Mouse (Mus musculus) forebrain, embryonic 13.5 days (tissue): ENCODE results near the gene Frrs1l. TPM values are rescaled to one million over a fixed set of nuclear protein-coding genes. Genes with fewer than 3 reads are reported as not detected.

ENCODE experiments used
- ATAC-seq: fragments of 200-750 bp; cut with Nextera tagmentation; 2 replicates; pipeline ENCODE4 v1.8.0; 2017
- H3K27ac ChIP-seq: fragments of 300-500 bp; sonication (generic); 2 replicates; pipeline ENCODE4 v1.5.1; 2015; ENCODE audit warnings: inconsistent platforms, mild to moderate bottlenecking, moderate library complexity
- H3K27me3 ChIP-seq: fragments of 300-500 bp; sonication (generic); 2 replicates; pipeline ENCODE4 v1.6.1; 2015; ENCODE audit warnings: mild to moderate bottlenecking, inconsistent platforms
- H3K36me3 ChIP-seq: fragments of 300-500 bp; sonication (generic); 2 replicates; pipeline ENCODE4 v1.6.1; 2015; ENCODE audit warnings: mild to moderate bottlenecking, inconsistent platforms; ENCODE audit not compliant: poor library complexity, severe bottlenecking
- H3K4me1 ChIP-seq: fragments of 300-500 bp; sonication (generic); 2 replicates; pipeline ENCODE4 v1.6.1; 2015; ENCODE audit warnings: inconsistent platforms
- H3K4me2 ChIP-seq: fragments of 300-500 bp; sonication (generic); 2 replicates; pipeline ENCODE4 v1.6.1; 2015; ENCODE audit warnings: inconsistent platforms, mild to moderate bottlenecking, moderate library complexity
- H3K4me3 ChIP-seq: fragments of 300-500 bp; sonication (generic); 2 replicates; pipeline ENCODE4 v1.5.1; 2015; ENCODE audit warnings: mild to moderate bottlenecking, inconsistent platforms
- H3K9ac ChIP-seq: fragments of 300-500 bp; sonication (generic); 2 replicates; pipeline ENCODE4 v1.6.1; 2015; ENCODE audit warnings: mild to moderate bottlenecking, inconsistent platforms
- H3K9me3 ChIP-seq: fragments of 300-500 bp; sonication (generic); replicated peaks from 2 replicates; pipeline ENCODE4 v1.6.1; 2016; ENCODE audit warnings: inconsistent platforms
- WGBS: fragments of 180-500 bp; shearing (Covaris S2); methylation state at CpG from one replicate; pipeline ENCODE4 v1.1.7; 2015; 5-methylcytosine and 5-hydroxymethylcytosine counted together
- polyA plus RNA-seq: library from polyadenylated mRNA; unstranded; fragments of >200 nt; fragmentation: Nextera tagmentation; extraction: Ambion mirVana; gene quantifications from 2 replicates; pipeline ENCODE4 v1.2.1, GENCODE M21; 2015

Gene Frrs1l
- polyA plus RNA-seq, 1 experiment from 2014 or later: 11.6 TPM

- Histone ChIP-seq H3K4me2 (no peak overlapping the region), H3K9ac (no peak overlapping the region), H3K27me3 (no peaks in the 10 kb centered on the region), H3K4me1 (no peaks in the 10 kb centered on the region), H3K4me3 (no peak overlapping the region), H3K36me3 (peaks cover 30% of the 10 kb centered on the region), H3K9me3 (no peaks in the 10 kb centered on the region), H3K27ac (no peak overlapping the region)
- no peak for ATAC-seq
- WGBS: no CpG with 5 or more reads among the region's 1 CpGs
Observed at GRCm38 (mm10) chr4:56935327-56935726, 54.9 kb downstream of the Frrs1l start.

DNA sequence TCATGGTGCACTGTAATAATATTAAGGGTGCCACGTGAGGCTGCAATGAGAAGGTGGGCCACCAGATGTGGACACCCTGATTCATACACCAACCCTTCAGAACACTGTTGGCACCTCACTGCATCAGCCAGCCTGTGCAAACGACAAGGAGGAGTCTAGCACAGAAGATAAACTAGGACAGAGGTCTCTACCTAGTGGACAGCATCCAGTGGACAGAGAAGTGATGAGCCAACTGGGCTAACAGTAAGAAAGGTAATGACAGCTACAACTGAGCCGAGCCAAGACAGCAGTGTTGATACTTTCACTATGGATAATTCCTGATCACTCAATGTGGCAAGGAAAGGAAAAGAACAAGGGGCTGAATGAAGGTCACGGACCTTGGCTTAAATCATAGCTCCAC, 57.0 kb downstream of the Frrs1l start:
- H3K36me3 ChIP-seq: peaks cover 38% of the 10 kb centered on the region
- 89% methylated on average over 4 of the region's 4 CpGs for WGBS
- no peak for ATAC-seq
- no peaks in the 10 kb centered on the region; the same call in 1 of the 2 replicates for H3K4me1 ChIP-seq
- H3K4me3 ChIP-seq: no peak overlapping the region
- H3K9ac ChIP-seq: no peak overlapping the region
- no peaks in the 10 kb centered on the region; the same call in 1 of the 2 replicates for H3K9me3 ChIP-seq
- no peak overlapping the region for H3K4me2 ChIP-seq
- H3K27me3 ChIP-seq: no peaks in the 10 kb centered on the region
- no peak overlapping the region for H3K27ac ChIP-seq

DNA sequence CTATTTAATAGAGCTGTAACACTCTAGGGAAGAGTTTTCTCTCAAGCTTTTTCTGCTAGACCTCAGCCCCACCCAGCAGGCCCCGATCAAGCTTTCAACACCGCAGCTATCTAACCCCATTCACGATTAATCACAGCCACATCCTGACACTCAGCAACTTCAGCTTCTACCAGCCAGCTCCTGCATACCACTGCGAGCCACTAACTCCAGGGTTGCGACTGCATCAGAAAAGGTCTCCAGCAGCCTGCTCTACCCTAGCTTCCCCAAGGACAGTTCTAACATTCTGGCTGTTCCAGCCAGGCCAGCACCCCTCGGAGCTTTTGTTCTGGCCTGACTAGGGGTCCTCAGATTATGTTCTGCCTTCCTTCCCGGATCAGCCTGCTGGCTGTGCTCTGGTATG, 58.1 kb downstream of the Frrs1l start:
- no peaks in the 10 kb centered on the region for H3K27me3 ChIP-seq
- peaks cover 38% of the 10 kb centered on the region for H3K36me3 ChIP-seq
- H3K4me1 ChIP-seq: no peaks in the 10 kb centered on the region; the same call in 1 of the 2 replicates
- H3K9me3 ChIP-seq: no peaks in the 10 kb centered on the region; the same call in 1 of the 2 replicates
- no peak for ATAC-seq
- WGBS: 54% methylated on average over 7 of the region's 7 CpGs
- no peak overlapping the region for H3K9ac ChIP-seq
- H3K4me3 ChIP-seq: no peak overlapping the region
- no peak overlapping the region for H3K27ac ChIP-seq
- H3K4me2 ChIP-seq: no peak overlapping the region

DNA sequence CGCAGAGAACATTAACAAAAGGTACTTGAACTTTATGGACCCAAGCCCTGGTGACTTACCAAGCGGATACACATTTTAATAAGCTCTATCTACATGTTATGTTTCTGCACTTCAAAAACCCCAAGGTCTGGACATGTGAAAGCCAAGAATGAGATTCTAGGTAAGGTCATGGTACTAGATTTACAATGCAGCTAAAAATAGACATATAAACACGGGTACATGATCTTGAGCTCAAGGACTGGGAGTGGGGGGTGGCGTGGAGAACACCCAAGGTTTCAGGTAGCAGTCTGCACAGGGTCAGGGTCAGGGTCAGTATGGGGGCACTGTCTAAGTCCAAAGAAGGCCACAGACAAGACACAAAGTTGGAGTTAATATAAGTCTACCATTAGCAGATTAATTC, 59.9 kb downstream of the Frrs1l start:
- H3K36me3 ChIP-seq: peaks cover 46% of the 10 kb centered on the region
- no peak overlapping the region for H3K4me2 ChIP-seq
- no peaks in the 10 kb centered on the region; the same call in 1 of the 2 replicates for H3K9me3 ChIP-seq
- ATAC-seq: no peak
- no peaks in the 10 kb centered on the region; the same call in 1 of the 2 replicates for H3K4me1 ChIP-seq
- no peak overlapping the region for H3K27ac ChIP-seq
- no peak overlapping the region for H3K9ac ChIP-seq
- WGBS: 85% methylated on average over 4 of the region's 4 CpGs
- H3K27me3 ChIP-seq: no peaks in the 10 kb centered on the region
- H3K4me3 ChIP-seq: no peak overlapping the region

DNA sequence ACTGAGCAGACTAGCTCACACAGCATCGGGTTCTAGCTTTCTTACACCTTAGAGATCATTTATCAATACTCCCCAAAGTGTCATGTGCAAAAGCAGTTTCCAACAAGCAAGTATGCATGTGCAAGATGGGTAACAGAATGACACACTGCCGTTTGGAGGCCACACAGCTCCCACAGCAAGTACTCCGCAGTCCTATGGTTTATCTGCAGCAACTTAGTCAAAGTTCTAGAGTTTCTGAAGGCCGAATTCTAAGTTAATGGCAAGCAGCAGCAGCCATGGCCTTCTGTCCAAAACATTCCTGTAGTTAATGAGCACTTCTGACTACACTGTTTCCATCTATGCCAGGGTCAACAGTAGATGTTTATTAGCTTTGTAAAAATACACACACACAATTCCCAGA, 63.2 kb downstream of the Frrs1l start:
- no peaks in the 10 kb centered on the region; the same call in 1 of the 2 replicates for H3K4me1 ChIP-seq
- H3K9me3 ChIP-seq: no peaks in the 10 kb centered on the region; the same call in 1 of the 2 replicates
- H3K9ac ChIP-seq: no peak overlapping the region
- no peak overlapping the region for H3K4me2 ChIP-seq
- 88% methylated on average over 4 of the region's 4 CpGs for WGBS
- H3K27me3 ChIP-seq: no peaks in the 10 kb centered on the region
- ATAC-seq: no peak
- H3K36me3 ChIP-seq: peaks cover 57% of the 10 kb centered on the region
- H3K4me3 ChIP-seq: no peak overlapping the region
- no peak overlapping the region for H3K27ac ChIP-seq

GRCm38 (mm10) chr4:56922229-56922628, 68.0 kb downstream of the Frrs1l start:
- ATAC-seq: no peak
- no peaks in the 10 kb centered on the region for H3K9me3 ChIP-seq
- H3K4me2 ChIP-seq: no peak overlapping the region
- H3K4me1 ChIP-seq: no peaks in the 10 kb centered on the region
- H3K36me3 ChIP-seq: peaks cover 56% of the 10 kb centered on the region
- no peak overlapping the region for H3K27ac ChIP-seq
- WGBS: 96% methylated on average over 11 of the region's 11 CpGs
- no peak overlapping the region for H3K4me3 ChIP-seq
- H3K27me3 ChIP-seq: no peaks in the 10 kb centered on the region
- no peak overlapping the region for H3K9ac ChIP-seq

DNA sequence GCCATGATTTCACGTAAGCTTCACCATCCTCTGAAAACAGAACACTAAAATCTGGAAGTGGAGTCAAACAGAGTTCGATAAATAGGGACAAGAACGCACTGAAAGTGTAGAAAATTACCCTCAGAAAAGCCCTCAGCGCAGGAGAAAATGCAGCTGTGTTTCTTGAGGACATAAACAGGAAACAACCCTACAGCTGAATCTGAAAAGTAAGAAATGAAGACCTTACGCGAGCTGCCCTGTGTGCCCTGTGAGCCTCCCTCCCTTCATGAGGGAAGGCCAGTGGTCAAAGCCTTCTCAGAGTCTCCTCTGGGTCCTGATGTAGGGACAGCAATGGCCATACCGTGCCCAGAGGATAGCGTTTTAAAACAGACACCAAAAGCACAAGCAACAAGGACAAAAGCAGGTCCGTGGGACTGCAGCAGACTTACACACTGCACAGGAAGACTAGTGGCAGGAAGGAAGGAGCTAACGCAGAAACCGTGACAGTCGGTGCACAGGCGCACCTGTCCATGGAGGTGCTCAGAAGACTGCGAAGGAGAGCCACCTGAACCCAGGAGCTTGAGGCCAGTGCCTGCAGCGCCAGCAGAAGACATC, 74.4 kb downstream of the Frrs1l start:
- Histone ChIP-seq H3K27me3 (no peaks in the 10 kb centered on the region), H3K4me1 (no peaks in the 10 kb centered on the region), H3K4me3 (no peak overlapping the region), H3K9me3 (no peaks in the 10 kb centered on the region), H3K36me3 (peaks cover 46% of the 10 kb centered on the region), H3K9ac (no peak overlapping the region), H3K27ac (no peak overlapping the region), H3K4me2 (no peak overlapping the region)
- ATAC-seq: no peak
- 92% methylated on average over 15 of the region's 15 CpGs for WGBS

DNA sequence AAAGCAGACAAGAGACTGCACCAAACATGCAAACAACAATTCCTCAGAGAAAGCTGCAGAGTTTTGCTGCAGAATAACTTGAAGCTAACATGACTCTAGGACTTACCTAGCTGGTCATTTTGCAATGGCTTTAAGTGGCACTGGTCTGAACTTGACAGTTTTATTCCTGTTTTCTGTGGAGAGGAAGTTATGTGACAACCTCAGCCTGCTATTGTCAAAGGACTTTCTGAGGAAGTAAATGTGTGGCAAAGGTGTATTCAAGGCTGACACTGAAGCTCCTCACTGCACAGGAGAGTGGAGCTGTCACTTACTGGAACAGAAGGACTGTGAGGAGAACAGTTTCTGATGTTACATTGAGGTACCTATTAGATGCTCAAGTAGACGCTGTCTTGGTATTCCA, 75.4 kb downstream of the Frrs1l start:
- Histone ChIP-seq H3K27ac (no peak overlapping the region), H3K4me3 (no peak overlapping the region), H3K27me3 (no peaks in the 10 kb centered on the region), H3K4me2 (no peak overlapping the region), H3K4me1 (no peaks in the 10 kb centered on the region), H3K36me3 (peaks cover 54% of the 10 kb centered on the region), H3K9me3 (no peaks in the 10 kb centered on the region), H3K9ac (no peak overlapping the region)
- no peak for ATAC-seq
- WGBS: 82% methylated on average over 1 of the region's 1 CpGs

GRCm38 (mm10) chr4:56914338-56914737, 75.9 kb downstream of the Frrs1l start:
- WGBS: 93% methylated on average over 6 of the region's 6 CpGs
- ATAC-seq: no peak
- no peak overlapping the region for H3K4me2 ChIP-seq
- no peaks in the 10 kb centered on the region for H3K27me3 ChIP-seq
- H3K9me3 ChIP-seq: no peaks in the 10 kb centered on the region
- H3K27ac ChIP-seq: no peak overlapping the region
- peaks cover 58% of the 10 kb centered on the region for H3K36me3 ChIP-seq
- H3K9ac ChIP-seq: no peak overlapping the region
- no peak overlapping the region for H3K4me3 ChIP-seq
- no peaks in the 10 kb centered on the region for H3K4me1 ChIP-seq

DNA sequence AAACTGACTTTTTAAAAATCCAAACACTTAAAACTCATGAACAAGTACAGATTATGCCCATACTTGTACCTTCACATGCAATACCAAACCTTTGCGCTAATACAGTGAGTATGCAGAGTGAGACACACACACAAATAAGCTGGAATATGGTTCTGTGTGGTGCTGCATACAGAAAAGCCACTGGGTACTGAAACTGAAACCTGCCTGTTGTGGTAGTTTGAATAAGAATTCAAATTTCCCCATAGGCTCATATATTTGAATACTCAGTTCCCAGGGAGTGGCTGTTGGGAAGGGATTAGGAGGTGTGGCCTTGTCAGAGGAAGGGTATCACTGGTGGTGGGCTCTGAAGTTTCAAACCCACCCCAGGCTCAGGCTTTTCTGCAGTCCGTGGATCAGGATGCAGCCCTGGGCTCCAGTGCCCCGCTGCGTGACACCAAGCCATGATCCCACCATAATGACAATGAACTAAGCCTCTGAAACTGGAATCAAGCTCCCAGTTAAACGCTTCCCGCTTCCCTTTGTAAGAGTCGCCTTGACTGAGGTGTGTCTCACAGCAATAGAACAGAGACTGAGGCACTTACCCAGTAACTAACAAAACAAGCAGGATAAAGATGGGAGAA, 77.7 kb downstream of the Frrs1l start:
- Histone ChIP-seq H3K9me3 (no peaks in the 10 kb centered on the region), H3K4me3 (no peak overlapping the region), H3K4me2 (no peak overlapping the region), H3K9ac (no peak overlapping the region), H3K27me3 (no peaks in the 10 kb centered on the region), H3K27ac (no peak overlapping the region), H3K4me1 (no peaks in the 10 kb centered on the region), H3K36me3 (peaks cover 66% of the 10 kb centered on the region)
- WGBS: 84% methylated on average over 7 of the region's 7 CpGs
- no peak for ATAC-seq

DNA sequence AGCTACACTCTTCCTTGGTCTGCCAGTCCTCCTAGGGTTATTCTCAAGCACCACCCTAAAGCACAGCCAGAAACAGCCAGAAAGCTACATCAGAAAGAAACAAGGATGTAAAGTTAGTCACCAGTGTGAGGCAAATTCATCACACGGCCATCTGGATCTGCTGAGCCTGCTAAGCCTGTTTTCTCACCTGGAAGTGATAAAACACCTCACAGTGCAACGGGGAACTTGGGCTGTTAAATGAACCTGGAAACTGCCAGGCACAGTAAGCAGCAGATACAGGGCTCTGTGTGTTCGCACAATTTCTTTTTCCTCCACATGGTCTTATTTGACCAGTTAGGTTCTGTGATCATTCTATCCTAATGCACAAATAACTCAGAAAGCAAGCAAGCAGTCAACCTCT, 80.6 kb downstream of the Frrs1l start:
- H3K9ac ChIP-seq: no peak overlapping the region
- no peaks in the 10 kb centered on the region for H3K9me3 ChIP-seq
- H3K4me3 ChIP-seq: no peak overlapping the region
- no peak overlapping the region for H3K4me2 ChIP-seq
- H3K27ac ChIP-seq: no peak overlapping the region
- no peaks in the 10 kb centered on the region for H3K27me3 ChIP-seq
- no peak for ATAC-seq
- peaks cover 68% of the 10 kb centered on the region for H3K36me3 ChIP-seq
- H3K4me1 ChIP-seq: no peaks in the 10 kb centered on the region
- WGBS: 92% methylated on average over 3 of the region's 3 CpGs

DNA sequence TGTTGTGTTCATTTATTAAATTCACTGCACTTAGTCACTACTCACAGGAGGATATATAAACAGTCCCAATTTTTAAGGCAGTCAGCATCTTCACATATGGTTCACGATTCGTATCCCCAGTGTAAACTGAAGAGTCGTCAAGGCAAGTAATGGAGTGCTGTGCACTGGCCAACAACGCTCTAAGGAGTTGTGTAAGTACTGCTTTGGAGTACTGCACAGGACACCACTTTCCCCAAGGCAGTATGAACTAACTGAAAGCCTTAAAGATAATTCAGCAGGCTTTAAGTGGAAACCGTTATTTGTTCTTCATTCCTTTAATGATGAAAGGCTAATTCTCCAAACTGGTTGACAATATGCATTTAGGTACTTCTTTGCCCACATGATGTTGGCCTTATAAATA, 82.5 kb downstream of the Frrs1l start:
- no peak for ATAC-seq
- 95% methylated on average over 5 of the region's 5 CpGs for WGBS
- H3K36me3 ChIP-seq: peaks cover 69% of the 10 kb centered on the region

More for the DNA sequence above, 82.5 kb downstream of the Frrs1l start:
- H3K27ac ChIP-seq: no peak overlapping the region
- no peaks in the 10 kb centered on the region for H3K4me1 ChIP-seq
- no peak overlapping the region for H3K9ac ChIP-seq
- no peak overlapping the region for H3K4me3 ChIP-seq
- H3K4me2 ChIP-seq: no peak overlapping the region
- no peaks in the 10 kb centered on the region for H3K27me3 ChIP-seq
- H3K9me3 ChIP-seq: no peaks in the 10 kb centered on the region
